Mouse (Mus musculus) kidney, adult 2 months (tissue): ENCODE data around the gene Atp11a. TPM values are rescaled to one million over a fixed set of nuclear protein-coding genes. Genes with fewer than 3 reads are reported as not detected.

Experiments used
- DNase-seq: peaks from one replicate; pipeline ENCODE4 v3.0.0; 2021
- H3K27ac ChIP-seq: fragments of 200-500 bp; 2 replicates; pipeline ENCODE4 v1.5.1; 2012; ENCODE audit warnings: low read depth, low read length, control low read depth, inconsistent platforms; ENCODE audit not compliant: insufficient read depth
- H3K27me3 ChIP-seq: fragments of 200-500 bp; replicated peaks from 2 replicates; pipeline ENCODE4 v1.6.1; 2012; ENCODE audit warnings: mild to moderate bottlenecking, moderate library complexity, low read length, inconsistent platforms; ENCODE audit not compliant: control insufficient read depth, insufficient read depth
- H3K36me3 ChIP-seq: fragments of 200-500 bp; 2 replicates; pipeline ENCODE4 v1.6.1; 2012; ENCODE audit warnings: mild to moderate bottlenecking, moderate library complexity, low read length, inconsistent platforms; ENCODE audit not compliant: control insufficient read depth, insufficient read depth
- H3K4me1 ChIP-seq: fragments of 200-500 bp; 2 replicates; pipeline ENCODE4 v1.6.1; 2011; ENCODE audit warnings: low read length; ENCODE audit not compliant: control insufficient read depth, insufficient read depth
- H3K4me3 ChIP-seq: fragments of 200-500 bp; 2 replicates; pipeline ENCODE4 v1.5.1; 2011; ENCODE audit warnings: mild to moderate bottlenecking, low read depth, low read length, control low read depth; ENCODE audit not compliant: insufficient read depth
- CTCF ChIP-seq: fragments of 200-500 bp; conservative IDR thresholded peaks from 2 replicates; pipeline ENCODE4 v1.5.1; 2011; ENCODE audit warnings: low read depth, mild to moderate bottlenecking, control low read depth, low read length, moderate library complexity, mixed read lengths; ENCODE audit not compliant: insufficient read depth, insufficient read length
- POLR2A ChIP-seq: fragments of 200-500 bp; IDR thresholded peaks from one replicate; pipeline ENCODE4 v1.6.1; 2011; ENCODE audit warnings: low read depth, low read length, control low read depth
- WGBS: fragments of 180-500 bp; shearing (Covaris S2); methylation state at CpG from one replicate; pipeline ENCODE4 v1.1.7; 2018; 5-methylcytosine and 5-hydroxymethylcytosine counted together
- polyA plus RNA-seq: library from polyadenylated mRNA; depleted of rRNA; stranded (reverse); fragments of >200 nt; gene quantifications from 2 replicates; pipeline ENCODE4 v1.2.3, GENCODE M21; 2012

Atp11a gene
- polyA plus RNA-seq, 1 experiment = 176 TPM

GRCm38 (mm10) chr8:12842342-12842995, 85.7 kb downstream of the Atp11a start:
- DNase-seq = no peak
- TF ChIP-seq CTCF = no peak
- no peak for TF ChIP-seq POLR2A
- no peak overlapping the region for H3K4me3 ChIP-seq
- no peak overlapping the region for H3K27ac ChIP-seq
- H3K36me3 ChIP-seq = peaks cover 4% of the 10 kb centered on the region; the same call in 1 of the 2 replicates
- 87% methylated on average over 11 of the region's 11 CpGs for WGBS
- no peaks in the 10 kb centered on the region for H3K27me3 ChIP-seq
- no peaks in the 10 kb centered on the region for H3K4me1 ChIP-seq

DNA sequence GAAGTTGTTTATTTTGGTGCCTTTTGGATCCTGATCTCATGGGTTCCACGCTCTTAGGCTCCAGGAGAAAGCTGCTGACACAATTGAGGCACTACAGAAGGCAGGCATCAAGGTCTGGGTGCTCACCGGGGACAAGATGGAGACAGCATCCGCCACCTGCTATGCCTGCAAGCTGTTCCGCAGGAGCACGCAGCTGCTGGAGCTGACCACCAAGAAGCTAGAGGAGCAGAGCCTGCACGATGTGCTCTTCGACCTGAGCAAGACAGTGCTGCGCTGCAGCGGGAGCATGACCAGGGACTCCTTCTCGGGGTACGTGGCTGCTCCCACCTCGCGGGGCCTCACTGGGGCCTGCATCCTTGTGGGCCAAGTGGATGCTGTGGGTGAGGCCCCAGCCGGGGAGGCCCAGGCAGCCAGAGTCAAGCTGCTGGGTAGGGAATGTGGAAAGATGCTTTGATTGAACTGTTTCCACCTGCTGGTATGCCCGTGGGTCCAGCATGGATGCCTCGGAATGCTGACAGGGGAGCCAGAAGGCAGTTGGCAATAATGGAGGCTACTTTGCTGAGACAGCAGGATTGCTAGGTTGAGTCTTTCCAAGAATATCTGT, 87.6 kb downstream of the Atp11a start:
- TF ChIP-seq CTCF (no peak), POLR2A (no peak)
- WGBS = 92% methylated on average over 16 of the region's 16 CpGs
- Histone ChIP-seq H3K4me1 (no peaks in the 10 kb centered on the region), H3K4me3 (no peak overlapping the region), H3K36me3 (peaks cover 4% of the 10 kb centered on the region; the same call in 1 of the 2 replicates), H3K27me3 (no peaks in the 10 kb centered on the region), H3K27ac (no peak overlapping the region)
- no peak for DNase-seq

GRCm38 (mm10) chr8:12846447-12846846, 89.6 kb downstream of the Atp11a start:
- Histone ChIP-seq H3K36me3 (peaks cover 5% of the 10 kb centered on the region; the same call in 1 of the 2 replicates), H3K4me3 (no peak overlapping the region), H3K4me1 (no peaks in the 10 kb centered on the region), H3K27ac (no peak overlapping the region), H3K27me3 (no peaks in the 10 kb centered on the region)
- 80% methylated on average over 6 of the region's 6 CpGs for WGBS
- DNase-seq = no peak
- TF ChIP-seq POLR2A (no peak), CTCF (no peak)

DNA sequence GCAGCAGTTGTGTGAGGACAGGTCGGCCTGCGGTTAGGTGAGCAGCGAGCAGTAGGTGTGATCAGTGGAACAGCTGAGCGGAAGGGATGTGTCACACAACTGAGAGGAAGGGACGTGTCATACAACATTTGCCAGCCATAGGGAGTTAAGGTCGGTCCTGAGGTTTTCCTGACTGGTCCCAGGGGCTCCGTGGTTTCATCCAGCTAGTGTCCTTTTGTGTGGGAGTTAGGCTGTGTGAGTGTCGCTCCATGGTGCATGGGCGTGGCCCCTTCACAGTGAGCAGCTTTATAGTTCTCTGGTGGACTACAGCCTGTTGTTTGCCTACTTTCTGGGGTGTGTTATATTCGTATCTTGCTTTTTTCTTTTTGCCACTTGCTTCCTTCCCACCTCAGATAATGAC, 94.4 kb downstream of the Atp11a start:
- peaks cover 2% of the 10 kb centered on the region; the same call in 1 of the 2 replicates for H3K36me3 ChIP-seq
- H3K4me3 ChIP-seq = no peak overlapping the region
- H3K27ac ChIP-seq = no peak overlapping the region
- no peaks in the 10 kb centered on the region for H3K27me3 ChIP-seq
- no peak for TF ChIP-seq CTCF
- TF ChIP-seq POLR2A = no peak
- 79% methylated on average over 10 of the region's 10 CpGs for WGBS
- H3K4me1 ChIP-seq = no peaks in the 10 kb centered on the region
- DNase-seq = no peak

- Histone ChIP-seq H3K4me1 (no peaks in the 10 kb centered on the region), H3K4me3 (no peak overlapping the region), H3K36me3 (no peaks in the 10 kb centered on the region; the same call in 1 of the 2 replicates), H3K27ac (no peak overlapping the region), H3K27me3 (no peaks in the 10 kb centered on the region)
- no peak for DNase-seq
- TF ChIP-seq POLR2A = no peak
- no peak for TF ChIP-seq CTCF
- 46% methylated on average over 15 of the region's 15 CpGs for WGBS
These were observed 99.2 kb downstream of the Atp11a start for GRCm38 (mm10) chr8:12856038-12856437.

GRCm38 (mm10) chr8:12863061-12863460, 106.2 kb downstream of the Atp11a start:
- peaks cover 2% of the 10 kb centered on the region for H3K36me3 ChIP-seq
- H3K27ac ChIP-seq = no peak overlapping the region
- no peaks in the 10 kb centered on the region for H3K27me3 ChIP-seq
- H3K4me3 ChIP-seq = no peak overlapping the region
- no peak for DNase-seq
- no peaks in the 10 kb centered on the region for H3K4me1 ChIP-seq
- 90% methylated on average over 3 of the region's 3 CpGs for WGBS
- no peak for TF ChIP-seq CTCF
- TF ChIP-seq POLR2A = no peak

DNA sequence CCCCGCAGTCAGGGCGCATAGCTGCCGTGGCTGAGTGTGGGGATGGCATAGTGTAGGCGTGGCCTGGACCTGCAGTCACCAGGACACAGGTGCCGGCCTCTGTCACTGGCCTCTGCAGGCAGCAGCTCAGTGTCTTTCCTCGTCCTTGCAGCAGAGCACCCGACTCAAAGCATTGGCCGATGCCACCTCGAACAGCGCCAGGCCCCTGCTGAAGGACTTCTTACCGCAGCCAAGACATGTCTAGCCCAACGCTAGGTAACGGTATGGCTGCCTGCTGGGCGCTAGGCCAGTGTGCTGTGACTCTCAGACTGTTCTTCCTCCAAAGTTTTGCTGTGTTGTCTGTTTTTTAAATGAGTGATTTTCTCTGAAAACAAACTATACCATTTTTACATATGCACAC, 106.8 kb downstream of the Atp11a start:
- Histone ChIP-seq H3K36me3 (peaks cover 2% of the 10 kb centered on the region), H3K4me1 (no peaks in the 10 kb centered on the region), H3K4me3 (no peak overlapping the region), H3K27ac (no peak overlapping the region), H3K27me3 (no peaks in the 10 kb centered on the region)
- WGBS = 88% methylated on average over 14 of the region's 14 CpGs
- DNase-seq = no peak
- TF ChIP-seq POLR2A = no peak
- no peak for TF ChIP-seq CTCF
